Mouse (Mus musculus) hindbrain, embryonic 11.5 days (tissue): ENCODE measurements around the gene H2afv. TPM values are rescaled to one million over a fixed set of nuclear protein-coding genes. Genes with fewer than 3 reads are reported as not detected.
"Not testable (repeated sequence)": the region's sequence is repeated elsewhere in the genome, so short reads cannot be mapped to it uniquely, and the experiment has no call there.

ENCODE experiments used
- ATAC-seq: fragments of 200-750 bp; cut with Nextera tagmentation; 2 replicates; pipeline ENCODE4 v1.8.0; 2017; ENCODE audit warnings: mild to moderate bottlenecking, moderate TSS enrichment, moderate library complexity; ENCODE audit not compliant: low FRiP score
- DNase-seq: peaks from one replicate; pipeline ENCODE4 v3.0.0-alpha.2; 2015; ENCODE audit warnings: low spot score
- H3K27ac ChIP-seq: fragments of 300-500 bp; sonication (generic); 2 replicates; pipeline ENCODE4 v1.5.1; 2014; ENCODE audit warnings: mild to moderate bottlenecking, low read depth, low read length
- H3K27me3 ChIP-seq: fragments of 300-500 bp; sonication (generic); 2 replicates; pipeline ENCODE4 v1.6.1; 2014; ENCODE audit warnings: mild to moderate bottlenecking, low read length, moderate library complexity, mixed read lengths; ENCODE audit not compliant: control insufficient read depth, insufficient read depth
- H3K36me3 ChIP-seq: fragments of 300-500 bp; sonication (generic); 2 replicates; pipeline ENCODE4 v1.6.1; 2014; ENCODE audit warnings: mild to moderate bottlenecking, low read length, moderate library complexity, mixed read lengths; ENCODE audit not compliant: control insufficient read depth, insufficient read depth
- H3K4me1 ChIP-seq: fragments of 300-500 bp; sonication (generic); replicated peaks from 2 replicates; pipeline ENCODE4 v1.6.1; 2014; ENCODE audit warnings: low read length, mixed read lengths; ENCODE audit not compliant: control insufficient read depth, insufficient read depth
- H3K4me2 ChIP-seq: fragments of 300-500 bp; sonication (generic); replicated peaks from 2 replicates; pipeline ENCODE4 v1.6.1; 2014; ENCODE audit warnings: mild to moderate bottlenecking, low read depth, low read length
- H3K4me3 ChIP-seq: fragments of 300-500 bp; sonication (generic); 2 replicates; pipeline ENCODE4 v1.5.1; 2014; ENCODE audit warnings: low read depth, low read length
- H3K9ac ChIP-seq: fragments of 300-500 bp; sonication (generic); 2 replicates; pipeline ENCODE4 v1.6.1; 2014; ENCODE audit warnings: low read depth, low read length
- H3K9me3 ChIP-seq: fragments of 300-500 bp; sonication (generic); 2 replicates; pipeline ENCODE4 v1.6.1; 2016; ENCODE audit warnings: low read length; ENCODE audit not compliant: control insufficient read depth
- WGBS: fragments of 180-500 bp; shearing (Covaris S2); extraction: QIAGEN DNeasy Blood & Tissue Kit; methylation state at CpG from one replicate; pipeline ENCODE4 v1.1.7; 2014; 5-methylcytosine and 5-hydroxymethylcytosine counted together
- polyA plus RNA-seq: library from polyadenylated mRNA; unstranded; fragments of >200 nt; fragmentation: Nextera tagmentation; extraction: Ambion mirVana; gene quantifications from 2 replicates; pipeline ENCODE4 v1.2.1, GENCODE M21; 2014

Gene H2afv
- polyA plus RNA-seq, 1 experiment from 2014 or later = 784 TPM

GRCm38 (mm10) chr11:6474381-6474780, 30.1 kb upstream of the H2afv start:
- peak overlapping the region; percentile 90 for H3K9ac ChIP-seq
- H3K27me3 ChIP-seq = no peaks in the 10 kb centered on the region
- peak overlapping the region; percentile 97; the same call in 1 of the 2 replicates for H3K27ac ChIP-seq
- 52% methylated on average over 6 of the region's 6 CpGs for WGBS
- no peaks in the 10 kb centered on the region for H3K9me3 ChIP-seq
- no peaks in the 10 kb centered on the region for H3K36me3 ChIP-seq
- no peak for DNase-seq
- peak overlapping the region; percentile 98 for H3K4me3 ChIP-seq
- peak overlapping the region; percentile 92 for H3K4me2 ChIP-seq
- ATAC-seq = no peak
- peaks cover 7% of the 10 kb centered on the region for H3K4me1 ChIP-seq

- DNase-seq (no peak), ATAC-seq (no peak)
- H3K4me1 ChIP-seq = peaks cover 7% of the 10 kb centered on the region
- H3K4me3 ChIP-seq = peak overlapping the region; percentile 39
- H3K36me3 ChIP-seq = no peaks in the 10 kb centered on the region
- peak overlapping the region; percentile 45; the same call in 1 of the 2 replicates for H3K9ac ChIP-seq
- H3K27ac ChIP-seq = no peak overlapping the region
- H3K4me2 ChIP-seq = peak overlapping the region; percentile 62
- H3K27me3 ChIP-seq = no peaks in the 10 kb centered on the region
- H3K9me3 ChIP-seq = no peaks in the 10 kb centered on the region
Measured at GRCm38 (mm10) chr11:6472076-6472475, 27.8 kb upstream of the H2afv start.

DNA sequence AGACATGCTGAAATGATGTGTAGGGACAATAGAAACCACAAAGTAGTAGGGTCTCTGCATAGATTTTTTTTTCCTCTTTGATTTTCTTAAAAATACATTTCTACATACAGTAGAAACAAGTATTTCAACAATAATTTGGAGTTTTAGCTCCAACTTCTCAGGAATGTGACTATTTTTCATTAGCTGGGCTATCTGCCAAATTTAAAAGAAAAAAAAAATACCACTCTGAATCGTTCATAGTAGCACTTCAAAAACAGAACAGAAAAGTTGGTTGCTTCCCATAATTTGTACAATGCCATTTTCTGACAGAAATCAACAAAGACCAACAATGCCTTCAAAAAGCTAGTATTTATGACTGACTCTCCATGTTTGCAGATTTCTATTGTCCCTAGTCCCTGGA, 27.2 kb upstream of the H2afv start:
- H3K4me3 ChIP-seq = peak overlapping the region; percentile 39
- peak overlapping the region; percentile 34; the same call in 1 of the 2 replicates for H3K9ac ChIP-seq
- WGBS = 63% methylated on average over 1 of the region's 1 CpGs
- no peaks in the 10 kb centered on the region for H3K27me3 ChIP-seq
- H3K4me2 ChIP-seq = peak overlapping the region; percentile 62
- peaks cover 7% of the 10 kb centered on the region for H3K4me1 ChIP-seq
- no peak for DNase-seq
- no peaks in the 10 kb centered on the region for H3K9me3 ChIP-seq
- ATAC-seq = no peak
- H3K27ac ChIP-seq = no peak overlapping the region
- H3K36me3 ChIP-seq = no peaks in the 10 kb centered on the region

DNA sequence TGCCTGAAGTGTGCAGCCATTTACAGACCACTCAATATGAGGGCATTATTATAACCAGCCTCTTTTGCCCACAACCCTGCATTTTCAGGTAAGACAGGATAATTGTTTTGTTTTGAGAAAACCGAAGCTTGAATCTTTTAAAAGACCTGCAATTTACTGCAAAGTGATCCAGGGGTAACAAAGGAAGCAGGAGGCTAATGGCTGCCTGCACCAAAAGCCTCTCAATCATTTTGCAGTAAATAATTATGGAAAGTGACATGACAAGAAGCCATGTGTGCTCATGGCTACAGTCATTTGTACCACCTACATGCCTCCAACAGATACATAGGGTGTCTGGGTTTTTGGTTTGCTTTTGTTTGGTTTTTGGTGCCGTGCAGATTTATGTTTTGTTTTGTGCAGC, 26.8 kb upstream of the H2afv start:
- H3K27ac ChIP-seq = 0 out of 2 replicates have a peak overlapping the region, but pooled peaks have one; percentile 18
- no peaks in the 10 kb centered on the region for H3K9me3 ChIP-seq
- H3K4me3 ChIP-seq = peak overlapping the region; percentile 39
- ATAC-seq (no peak), DNase-seq (no peak)
- H3K27me3 ChIP-seq = no peaks in the 10 kb centered on the region
- H3K9ac ChIP-seq = peak overlapping the region; percentile 20; the same call in 1 of the 2 replicates
- no peaks in the 10 kb centered on the region for H3K36me3 ChIP-seq
- WGBS = 81% methylated on average over 2 of the region's 2 CpGs
- H3K4me1 ChIP-seq = peaks cover 7% of the 10 kb centered on the region
- H3K4me2 ChIP-seq = peak overlapping the region; percentile 62

- WGBS = 91% methylated on average over 2 of the region's 2 CpGs
- Histone ChIP-seq H3K9me3 (no peaks in the 10 kb centered on the region), H3K36me3 (no peaks in the 10 kb centered on the region), H3K4me2 (no peak overlapping the region), H3K9ac (no peak overlapping the region), H3K4me3 (no peak overlapping the region), H3K4me1 (0 out of 2 replicates have a peak, but pooled peaks cover 2% of the 10 kb centered on the region), H3K27ac (no peak overlapping the region), H3K27me3 (no peaks in the 10 kb centered on the region)
- DNase-seq (no peak), ATAC-seq (no peak)
Measured at GRCm38 (mm10) chr11:6468541-6468940, 24.3 kb upstream of the H2afv start.

DNA sequence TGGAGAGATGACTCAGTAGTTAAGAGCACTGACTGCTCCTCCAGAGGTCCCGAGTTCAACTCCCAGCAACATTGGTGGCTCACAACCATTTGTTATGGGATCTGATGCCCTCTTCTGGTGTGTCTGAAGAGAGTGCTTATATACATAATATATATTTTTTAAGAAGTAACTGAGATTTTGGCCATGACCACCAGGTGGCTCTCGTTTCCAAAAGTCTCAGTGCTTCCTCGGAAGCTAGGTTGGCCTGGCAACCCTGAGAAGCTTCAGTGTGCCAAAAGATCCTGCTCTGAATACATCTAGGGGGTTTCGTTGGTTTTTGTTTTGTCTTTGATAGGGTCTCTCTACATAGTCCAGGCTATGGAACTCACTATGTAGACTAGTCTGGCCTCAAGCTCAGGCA, 20.9 kb upstream of the H2afv start:
- H3K4me1 ChIP-seq = no peaks in the 10 kb centered on the region
- H3K9ac ChIP-seq = no peak overlapping the region
- no peak overlapping the region for H3K27ac ChIP-seq
- no peaks in the 10 kb centered on the region for H3K36me3 ChIP-seq
- H3K4me2 ChIP-seq = no peak overlapping the region
- H3K9me3 ChIP-seq = no peaks in the 10 kb centered on the region
- 37% methylated on average over 4 of the region's 4 CpGs for WGBS
- ATAC-seq (peak; percentile 71), DNase-seq (peak; percentile 84)
- no peaks in the 10 kb centered on the region for H3K27me3 ChIP-seq
- H3K4me3 ChIP-seq = no peak overlapping the region

- Histone ChIP-seq H3K4me3 (no peak overlapping the region), H3K4me1 (no peaks in the 10 kb centered on the region), H3K9ac (no peak overlapping the region), H3K4me2 (no peak overlapping the region), H3K27me3 (no peaks in the 10 kb centered on the region), H3K9me3 (no peaks in the 10 kb centered on the region), H3K36me3 (no peaks in the 10 kb centered on the region), H3K27ac (no peak overlapping the region)
- DNase-seq = no peak
- ATAC-seq = no peak
- WGBS = 92% methylated on average over 6 of the region's 6 CpGs
Measured at GRCm38 (mm10) chr11:6463159-6463837, 19.1 kb upstream of the H2afv start.

DNA sequence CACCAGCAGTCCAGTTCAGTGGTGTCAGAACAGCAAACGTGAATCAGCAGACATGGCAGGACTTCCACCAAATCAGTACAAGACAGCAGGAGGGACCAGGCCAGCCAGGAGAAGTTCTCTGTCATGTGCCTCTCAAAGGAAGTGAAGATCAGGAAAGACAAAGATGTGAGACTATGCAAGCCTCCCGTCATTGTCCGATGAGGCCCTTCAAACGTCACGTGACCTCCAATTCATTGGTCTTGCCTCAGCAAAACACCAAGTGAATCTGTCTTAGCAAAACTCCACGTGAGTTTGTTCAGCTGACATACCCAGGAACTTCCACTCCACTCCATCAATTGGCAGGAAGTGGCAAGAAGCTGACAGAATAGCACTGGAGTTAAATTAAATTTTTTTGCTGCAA, 11.8 kb upstream of the H2afv start:
- no peaks in the 10 kb centered on the region for H3K36me3 ChIP-seq
- no peaks in the 10 kb centered on the region for H3K9me3 ChIP-seq
- ATAC-seq (no peak), DNase-seq (no peak)
- H3K27me3 ChIP-seq = no peaks in the 10 kb centered on the region
- H3K27ac ChIP-seq = no peak overlapping the region
- H3K4me1 ChIP-seq = no peaks in the 10 kb centered on the region
- no peak overlapping the region for H3K4me2 ChIP-seq
- WGBS = 79% methylated on average over 6 of the region's 6 CpGs
- no peak overlapping the region for H3K4me3 ChIP-seq
- no peak overlapping the region for H3K9ac ChIP-seq

DNA sequence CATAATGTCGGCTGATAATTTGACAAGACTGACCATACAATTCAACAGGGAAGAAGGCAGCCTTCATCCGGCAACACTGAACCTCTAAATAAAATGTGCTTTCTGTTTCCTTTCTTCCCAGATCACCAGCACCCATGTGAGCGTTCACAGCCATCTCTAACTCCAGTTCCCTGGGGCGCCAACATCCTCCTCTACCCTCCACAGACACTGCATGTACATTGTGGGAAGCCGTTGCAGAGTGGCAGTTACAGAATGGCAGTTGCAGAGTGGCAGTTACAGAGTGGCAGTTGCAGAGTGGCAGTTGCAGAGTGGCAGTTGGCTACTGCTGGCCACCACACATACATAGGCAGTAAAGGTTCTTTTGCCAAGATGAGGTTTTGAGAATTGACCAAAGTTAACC, 3.9 kb upstream of the H2afv start:
- not testable (repeated sequence) for H3K9me3 ChIP-seq, H3K27me3 ChIP-seq, DNase-seq, H3K4me2 ChIP-seq, H3K4me1 ChIP-seq, H3K9ac ChIP-seq, ATAC-seq, H3K27ac ChIP-seq, H3K36me3 ChIP-seq, H3K4me3 ChIP-seq
- 92% methylated on average over 5 of the region's 5 CpGs for WGBS
